Mouse (Mus musculus) right cerebral cortex, adult 2 months (tissue): ENCODE data around the gene Rab37.

Experiments used
- DNase-seq, 2 experiments: peaks; one replicate each; pipeline ENCODE4 v3.0.0; 2021 to 2022; ENCODE audit warnings: low spot score in 2 of 2

Gene Rab37

DNA sequence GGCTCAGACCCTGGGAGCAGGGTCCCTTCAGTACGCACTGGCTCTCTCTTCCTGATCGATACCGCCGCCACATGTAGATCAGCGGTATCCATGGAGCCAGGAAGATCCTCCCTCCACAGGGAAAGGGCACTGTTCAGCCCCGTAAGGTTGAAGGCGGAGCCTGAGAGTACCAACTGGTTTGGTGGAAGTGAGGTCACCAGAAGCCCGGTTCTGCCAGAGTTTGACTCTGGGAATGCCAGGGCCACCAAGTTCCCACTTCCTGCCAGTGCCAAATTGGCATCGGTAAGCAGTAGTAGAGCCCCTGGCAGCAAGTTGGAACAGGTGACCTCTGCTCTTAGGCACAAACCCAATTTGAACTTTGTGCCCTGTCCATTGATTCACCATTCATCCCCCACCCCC lies 73.7 kb downstream of the Rab37 start:
- peak in 1 of 2 experiments; percentile 35 for DNase-seq

DNA sequence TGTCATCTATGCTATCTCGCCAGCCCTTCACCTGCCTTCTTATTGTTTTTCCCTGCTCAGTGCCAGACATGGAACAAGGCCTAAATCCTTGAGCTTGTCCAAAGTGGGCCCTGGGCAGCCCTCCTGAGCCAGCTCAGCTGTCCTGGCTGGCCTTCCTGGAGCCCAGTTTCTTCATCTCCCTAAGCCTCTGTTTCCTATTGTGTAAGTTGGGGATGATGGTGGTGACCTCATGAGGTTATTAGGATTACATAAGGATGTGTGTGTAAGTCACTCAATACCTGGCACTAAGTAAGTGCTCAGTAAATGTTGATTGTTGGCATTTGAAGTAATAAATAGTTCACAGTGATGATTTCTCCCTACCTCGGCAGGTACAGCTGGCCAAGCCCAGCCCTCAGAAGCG lies 75.5 kb downstream of the Rab37 start:
- no peak for DNase-seq

DNA sequence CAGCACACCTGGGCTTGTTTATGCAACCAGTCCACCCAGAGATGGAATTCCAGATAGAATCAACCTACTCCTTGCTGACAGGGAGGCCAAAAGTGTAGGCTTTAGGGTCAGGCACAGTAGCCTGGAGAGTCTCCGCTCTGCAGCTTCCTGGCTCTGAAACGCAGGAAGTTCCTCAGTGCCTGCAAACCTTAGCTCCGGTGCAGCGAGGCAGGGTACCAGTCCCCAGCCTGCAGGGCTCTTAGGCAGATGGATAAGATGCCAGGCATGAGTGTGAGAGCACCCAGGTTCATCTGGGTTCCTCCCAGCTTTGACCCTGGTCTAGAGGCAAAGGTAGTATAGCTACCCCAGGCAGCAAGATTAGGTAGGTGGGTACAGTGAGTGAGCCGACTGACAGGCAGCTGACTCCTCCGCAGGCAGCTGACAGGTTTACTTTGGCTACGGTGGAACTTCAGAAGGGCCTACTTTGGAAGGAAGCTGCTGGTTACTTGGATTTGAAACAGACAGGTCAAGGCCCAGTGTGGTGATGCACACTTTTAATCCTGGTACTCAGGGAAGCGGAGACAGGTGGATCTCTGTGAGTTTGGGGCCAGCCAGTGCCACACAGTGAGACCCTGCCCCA lies 76.5 kb downstream of the Rab37 start:
- no peak for DNase-seq

DNA sequence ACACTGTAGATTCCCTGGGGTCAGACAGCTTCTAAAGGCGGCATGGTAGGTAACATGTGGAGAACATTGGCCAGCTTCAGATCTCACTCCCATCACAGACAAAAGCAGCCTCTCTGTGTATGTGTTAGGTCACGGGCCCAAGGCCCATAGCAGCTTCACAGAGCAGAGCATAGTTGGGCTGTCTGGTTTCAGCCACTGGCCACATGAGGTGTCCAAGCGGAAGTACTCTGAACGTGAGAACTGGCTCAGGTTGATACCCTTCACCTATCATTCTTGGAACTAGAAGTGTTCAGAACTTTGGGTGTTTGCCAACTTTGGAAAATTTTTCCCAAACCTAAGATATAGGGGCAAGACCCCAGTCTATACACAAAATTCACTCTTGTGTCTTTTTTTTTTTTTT lies 78.2 kb downstream of the Rab37 start:
- DNase-seq = no peak

DNA sequence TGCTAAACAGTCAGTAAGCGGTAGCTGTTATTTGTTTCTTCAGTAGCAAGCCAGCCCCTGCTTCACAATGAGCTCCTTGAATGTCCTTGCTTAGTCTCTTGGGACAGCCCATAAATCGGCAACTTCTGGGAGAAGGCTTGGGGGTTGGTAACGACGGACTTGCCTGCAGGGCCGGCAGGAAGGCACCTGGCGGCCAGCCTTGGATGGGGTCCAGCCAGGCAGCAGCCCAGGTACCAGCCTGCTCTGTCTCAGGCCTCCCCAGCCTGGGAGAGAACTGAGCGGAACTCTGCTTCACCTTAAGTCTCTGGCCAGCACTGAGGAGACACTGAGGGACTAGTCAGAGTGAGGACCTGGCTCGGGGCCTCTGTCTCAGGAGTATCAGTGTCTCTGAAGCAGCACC lies 79.9 kb downstream of the Rab37 start:
- DNase-seq = no peak

DNA sequence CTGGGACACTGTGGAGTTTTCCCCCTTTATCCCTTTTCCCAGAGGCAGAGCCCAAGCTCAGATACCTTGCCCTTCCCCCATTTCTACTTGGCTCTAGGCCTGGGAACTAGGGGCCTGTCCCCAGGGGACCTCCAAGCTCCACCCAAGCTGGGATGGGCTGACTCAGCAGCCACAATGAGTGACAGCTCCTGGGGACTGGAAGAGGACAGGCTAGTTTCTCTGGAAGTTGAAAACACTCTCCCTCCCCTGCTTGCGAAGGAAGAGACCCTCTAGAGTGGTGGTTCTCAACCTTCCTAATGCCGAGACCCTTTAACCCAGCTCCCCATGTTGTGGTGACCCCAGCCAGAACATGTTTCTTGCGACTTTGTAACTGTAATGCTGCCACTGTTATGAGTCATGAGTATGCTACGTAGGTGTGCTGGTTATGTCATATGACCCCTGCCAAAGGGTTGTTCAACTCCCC lies 81.6 kb downstream of the Rab37 start:
- DNase-seq = peak in 1 of 2 experiments; percentile 23

DNA sequence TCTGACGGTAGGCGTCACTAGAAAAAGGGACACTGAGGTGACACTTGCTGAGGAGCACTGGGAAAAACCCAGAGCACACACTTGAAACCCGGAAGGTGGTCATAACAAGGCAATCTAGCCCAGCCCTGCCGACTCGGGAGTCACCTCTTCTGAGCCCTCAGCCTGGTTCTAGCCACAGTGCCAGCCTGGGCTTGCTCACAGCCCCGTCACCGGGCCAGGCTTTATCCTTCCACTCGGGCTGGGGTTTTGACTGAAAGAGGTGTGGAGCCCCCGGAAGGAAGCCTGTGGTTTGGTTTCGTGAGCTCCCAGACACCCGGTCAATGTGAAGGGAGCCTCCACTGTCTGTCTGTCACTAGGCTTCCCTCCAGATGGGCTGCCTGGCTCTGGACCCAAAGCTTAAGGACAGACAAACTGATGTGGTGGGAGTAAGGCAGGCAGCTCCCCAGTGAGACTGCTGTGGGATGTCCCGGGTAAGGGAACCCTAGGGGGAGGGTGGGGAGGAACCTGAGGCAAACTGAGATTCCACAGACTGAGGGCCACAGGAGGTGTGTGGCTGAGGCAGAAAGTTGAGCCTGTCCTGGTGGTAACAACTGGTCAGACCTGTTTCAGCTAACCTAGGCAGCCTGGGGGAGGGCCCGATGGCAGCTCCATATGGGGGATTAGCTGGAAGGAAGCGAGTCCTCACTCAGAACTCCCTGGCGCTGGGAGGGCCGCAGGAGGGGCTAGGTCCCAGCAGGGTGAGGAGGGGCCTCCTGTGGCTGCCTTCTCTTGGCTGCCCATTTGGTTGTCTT lies 82.5 kb downstream of the Rab37 start:
- DNase-seq = no peak

DNA sequence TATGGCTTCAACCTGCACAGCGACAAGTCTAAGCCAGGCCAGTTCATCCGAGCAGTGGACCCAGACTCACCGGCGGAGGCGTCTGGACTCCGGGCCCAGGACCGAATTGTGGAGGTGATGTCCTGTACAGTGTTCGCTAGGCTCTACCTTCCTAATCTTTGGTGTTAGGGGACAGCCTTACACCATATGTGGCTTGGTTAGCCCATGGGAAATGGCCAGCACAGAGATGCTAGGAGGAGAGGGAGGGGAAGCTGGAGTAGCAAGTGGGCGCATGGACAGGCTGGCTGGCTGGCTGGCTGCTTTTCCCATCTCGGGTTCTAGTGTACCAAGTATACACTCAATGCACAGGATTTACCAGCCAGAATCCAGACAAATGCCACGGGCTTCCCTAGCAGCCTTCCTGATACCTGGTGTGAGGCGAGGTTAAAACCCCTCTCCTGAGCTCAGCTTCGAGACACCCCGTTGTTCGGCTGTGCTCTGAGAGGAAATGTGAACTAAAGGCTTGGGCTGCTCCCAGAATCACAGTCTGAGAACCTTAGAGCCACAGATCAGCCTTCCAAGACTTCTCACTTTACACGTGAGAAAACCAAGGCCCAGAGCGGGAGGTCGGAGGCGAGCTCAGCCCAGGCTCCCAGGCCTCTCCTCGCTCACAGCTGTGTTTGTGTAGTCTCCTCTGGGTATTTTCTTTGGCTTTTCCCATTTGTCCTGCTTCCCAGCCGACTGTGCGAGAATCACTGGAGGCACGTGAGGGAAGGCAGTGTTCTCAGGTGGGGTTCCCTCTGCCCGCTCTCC lies 85.4 kb downstream of the Rab37 start:
- DNase-seq = no peak

DNA sequence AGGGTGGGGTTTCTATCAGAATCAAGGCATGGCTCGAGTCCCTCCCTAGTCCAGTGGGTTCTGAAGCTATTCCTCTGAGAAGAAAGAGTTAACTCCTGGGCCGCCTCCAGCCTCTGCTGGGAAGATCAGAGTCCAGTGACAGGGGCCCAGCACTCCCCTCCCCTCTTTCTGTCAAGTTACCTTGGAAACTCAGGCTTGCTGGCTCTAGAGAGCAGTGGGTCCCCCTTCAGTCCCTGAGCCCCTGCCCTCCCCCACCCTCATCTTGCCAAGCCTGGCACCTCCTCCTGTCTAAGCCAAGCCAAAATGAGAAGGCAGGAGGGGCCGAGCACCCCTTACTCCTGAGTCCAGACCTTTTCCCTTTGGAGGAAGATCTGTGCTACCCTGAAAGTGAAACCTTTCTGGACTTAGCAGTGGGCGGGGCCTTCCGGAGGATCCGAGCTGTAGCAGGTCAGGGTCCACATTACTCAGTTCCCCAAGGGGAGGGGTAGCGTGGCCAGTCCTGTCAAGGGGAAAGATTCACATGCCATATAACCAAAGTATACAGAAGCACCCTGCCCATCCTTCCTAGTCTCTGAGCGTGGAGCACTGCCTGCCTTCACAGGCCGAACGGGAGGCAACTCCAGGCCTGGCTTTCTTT lies 86.4 kb downstream of the Rab37 start:
- no peak for DNase-seq

DNA sequence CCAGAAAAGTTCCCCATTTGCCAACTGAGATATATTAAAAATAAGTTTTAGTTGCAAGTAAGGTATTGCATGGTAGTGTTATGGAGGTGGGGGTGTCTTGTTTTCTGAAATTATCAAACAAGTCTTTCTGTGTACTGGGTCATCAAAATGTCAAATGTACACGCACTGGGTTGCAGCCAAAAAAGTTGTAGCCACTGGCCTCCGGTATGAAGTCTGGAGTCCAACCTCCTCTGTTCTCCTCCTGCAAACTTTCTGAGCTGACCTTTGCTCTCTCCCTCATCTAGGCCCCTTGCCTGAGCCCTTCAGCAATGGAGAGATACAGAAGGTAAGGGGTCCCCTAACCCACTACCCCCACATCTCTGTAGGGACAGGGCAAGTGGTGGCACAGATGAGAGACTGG lies 87.5 kb downstream of the Rab37 start:
- no peak for DNase-seq

DNA sequence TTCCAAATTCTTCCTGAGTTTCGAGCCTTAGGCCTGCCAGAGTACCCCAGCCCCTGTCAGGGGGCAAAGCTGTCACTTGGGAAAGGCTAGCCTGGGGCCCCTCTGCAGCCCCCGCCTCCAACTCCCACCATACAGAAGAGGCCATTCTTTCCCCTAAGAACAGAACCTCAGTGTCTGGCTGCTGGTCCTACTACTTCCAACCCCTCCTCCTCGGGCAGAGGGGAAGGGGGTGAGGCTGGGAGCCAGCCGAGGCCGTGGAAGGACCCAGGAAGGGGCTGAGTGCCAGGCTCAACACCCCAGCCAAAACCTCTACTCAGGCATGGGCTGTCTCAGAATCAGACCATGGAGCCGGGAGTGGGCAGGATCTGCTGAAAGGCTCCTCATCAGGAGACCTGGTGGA lies 88.0 kb downstream of the Rab37 start:
- peak in 1 of 2 experiments; percentile 25 for DNase-seq

DNA sequence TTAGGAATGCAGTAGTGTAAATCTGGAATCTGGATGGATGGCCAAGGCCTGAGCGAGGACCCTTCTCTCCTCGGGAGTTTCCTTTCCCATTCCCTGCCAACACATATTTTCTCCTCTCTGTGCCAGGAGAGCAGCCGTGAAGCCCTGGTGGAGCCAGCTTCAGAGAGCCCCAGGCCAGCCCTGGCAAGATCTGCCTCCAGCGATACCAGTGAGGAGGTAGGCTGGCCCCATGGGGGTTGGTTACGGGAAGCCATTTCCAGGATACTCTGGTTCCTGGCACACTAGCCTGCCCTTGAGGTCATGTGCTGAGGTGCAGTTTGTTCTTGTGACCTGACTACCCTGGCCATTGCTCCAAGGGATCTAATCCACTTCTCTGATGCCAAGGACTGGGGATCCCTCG lies 88.7 kb downstream of the Rab37 start:
- no peak for DNase-seq

DNA sequence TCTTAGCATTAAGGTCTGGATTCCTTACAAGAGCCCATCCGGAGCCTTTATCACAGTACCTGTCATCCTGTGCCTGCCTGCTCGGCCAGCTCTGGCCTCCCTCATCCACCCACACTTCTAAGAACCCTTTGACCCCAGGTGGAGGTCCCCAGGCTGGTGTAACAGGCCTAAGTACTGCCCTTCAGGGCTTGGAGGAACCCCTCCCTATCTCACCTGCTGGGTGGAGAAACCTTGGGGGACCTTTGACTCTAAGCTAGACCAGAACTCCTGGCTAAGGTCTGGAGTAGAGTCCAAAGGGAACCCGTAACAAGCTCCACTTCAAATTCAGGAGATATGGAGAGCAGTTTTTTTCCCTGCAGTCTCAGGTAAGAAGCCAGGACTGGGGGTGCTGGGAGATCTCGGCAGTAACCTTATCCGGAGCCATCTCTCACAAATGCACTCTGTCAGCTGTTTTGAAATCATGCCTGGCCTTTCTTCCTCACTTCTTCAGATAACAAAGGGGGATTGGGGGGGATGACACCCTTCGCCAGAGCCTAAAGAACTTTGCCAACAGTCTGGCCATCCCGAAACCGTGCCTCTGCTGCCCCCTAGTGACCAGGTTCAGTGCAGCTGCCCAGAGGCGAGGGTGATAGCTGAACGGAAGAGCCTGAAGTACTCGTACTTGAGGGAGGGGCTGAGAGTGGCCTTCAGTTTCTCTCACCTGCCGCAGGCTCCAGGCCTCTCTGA lies 90.8 kb downstream of the Rab37 start:
- DNase-seq = peak; percentile 67 to 79

DNA sequence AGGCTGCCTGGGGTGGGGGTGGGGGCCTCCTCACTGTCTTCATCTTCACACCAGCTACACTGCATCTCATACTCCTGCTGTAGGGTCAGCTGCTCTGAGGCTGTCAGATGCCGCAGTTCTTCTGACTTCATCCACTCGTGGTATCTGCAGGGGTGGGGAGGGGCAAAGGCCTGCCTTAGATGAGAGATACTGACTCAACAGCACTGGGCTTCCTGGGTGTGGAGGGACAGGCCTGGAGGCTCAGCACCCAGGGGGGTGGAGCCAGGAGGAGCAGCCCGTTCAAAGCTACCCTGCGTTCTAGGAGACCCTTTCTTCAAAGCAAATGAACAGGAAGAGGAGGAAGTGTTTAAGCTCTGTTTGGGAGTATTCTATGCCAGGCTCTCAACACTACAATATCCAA lies 93.7 kb downstream of the Rab37 start:
- no peak for DNase-seq

DNA sequence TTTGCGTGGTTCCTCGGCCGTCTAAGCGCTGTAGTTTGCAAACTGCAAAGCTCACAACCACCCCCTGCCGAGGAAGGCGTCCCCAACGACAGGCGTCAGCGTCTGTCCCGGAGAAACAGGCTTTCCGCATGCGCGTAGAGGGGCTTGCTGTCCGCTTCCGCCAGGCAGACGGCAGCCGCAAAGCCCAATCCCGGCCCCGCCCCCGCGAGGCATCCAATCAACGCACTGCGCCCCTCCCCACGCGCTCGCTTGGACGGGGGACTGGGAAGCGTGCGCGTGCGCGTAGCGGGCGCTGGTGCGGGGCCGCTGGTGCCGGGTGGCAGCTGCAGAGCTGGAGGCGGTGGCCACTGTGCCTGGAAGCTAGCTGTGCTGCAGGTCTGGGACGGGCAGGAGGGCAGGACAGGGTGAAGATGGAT lies 96.0 kb downstream of the Rab37 start, which contains the start of gene Tmem104:
Gene Tmem104 (plus strand): TSS at position 264 of the 416 bp plus-strand sequence.
- peak; percentile 99 to 100 for DNase-seq

DNA sequence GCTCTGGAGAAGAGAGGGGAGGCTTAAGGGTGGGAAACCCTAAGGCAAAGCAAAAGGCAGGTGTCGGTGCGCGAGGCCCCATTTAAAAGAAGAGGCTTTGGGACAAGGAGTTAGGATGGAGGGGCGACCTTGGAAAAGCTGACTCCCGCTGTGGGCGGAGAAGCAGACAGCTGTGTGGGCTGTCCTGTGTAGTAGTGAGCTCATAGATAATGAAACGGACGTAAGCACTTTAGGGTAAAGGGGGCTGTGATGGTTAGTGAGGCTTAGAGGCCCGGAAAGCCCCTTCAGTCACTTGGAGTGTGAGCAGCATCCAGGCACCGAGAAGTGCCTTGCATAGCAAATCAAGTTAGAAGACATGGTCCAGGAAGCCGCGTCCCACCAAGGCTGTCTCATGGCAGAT lies 96.5 kb downstream of the Rab37 start, which contains the start of gene Nat9:
Gene Nat9 (minus strand): TSS at position 167 of the 400 bp plus-strand sequence.
- no peak for DNase-seq

DNA sequence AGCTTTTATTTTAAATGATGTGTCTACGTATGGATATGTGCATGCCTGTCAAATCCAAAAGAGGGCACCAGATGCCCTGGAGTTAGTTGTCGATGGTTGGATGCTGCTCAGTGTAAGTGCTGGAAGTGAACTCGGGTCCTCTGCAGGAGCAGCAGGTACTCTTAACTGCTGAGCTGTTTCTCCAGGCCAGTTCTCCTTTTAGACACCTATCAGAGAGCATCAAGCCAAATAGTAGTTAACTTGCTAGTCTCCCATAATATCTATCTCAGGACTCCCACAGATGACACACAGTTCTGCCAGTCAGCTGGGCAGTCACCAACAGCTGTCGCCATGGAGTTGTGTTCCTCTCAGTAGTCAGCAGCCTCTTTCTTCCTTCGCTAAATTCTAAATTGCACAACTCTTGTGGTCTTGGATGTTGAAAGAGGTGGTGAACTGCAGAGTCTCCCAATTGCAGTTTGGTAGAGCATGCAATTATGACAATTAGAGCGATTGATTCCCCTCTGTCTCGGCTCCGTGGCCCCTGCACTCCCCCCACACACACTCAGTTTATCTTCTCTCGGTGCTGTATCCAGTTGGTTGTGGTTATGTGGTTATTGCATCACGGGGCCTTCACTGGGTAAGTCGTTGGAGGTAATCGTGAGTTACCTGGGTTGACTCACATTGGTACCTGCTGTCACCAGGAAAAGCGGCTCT lies 97.5 kb downstream of the Rab37 start:
- DNase-seq = no peak

DNA sequence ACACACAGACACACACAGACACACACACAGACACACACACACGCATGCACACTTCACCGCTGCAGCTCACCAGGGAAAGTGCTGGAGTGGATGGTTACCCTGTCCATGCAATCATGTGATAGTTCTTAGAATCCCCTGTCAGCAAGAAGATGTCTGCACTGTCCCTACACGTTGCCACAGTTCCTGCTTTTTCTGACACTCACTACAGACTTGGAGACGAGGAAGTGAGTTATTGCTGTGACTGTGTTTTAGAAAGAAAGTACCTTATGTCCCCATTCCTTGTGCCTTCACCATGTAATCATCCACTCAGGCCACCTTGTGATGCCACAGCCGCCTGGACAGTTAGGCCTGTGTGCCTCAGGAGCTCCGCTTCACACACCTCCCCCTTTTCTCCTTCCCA lies 98.1 kb downstream of the Rab37 start:
- DNase-seq = no peak

DNA sequence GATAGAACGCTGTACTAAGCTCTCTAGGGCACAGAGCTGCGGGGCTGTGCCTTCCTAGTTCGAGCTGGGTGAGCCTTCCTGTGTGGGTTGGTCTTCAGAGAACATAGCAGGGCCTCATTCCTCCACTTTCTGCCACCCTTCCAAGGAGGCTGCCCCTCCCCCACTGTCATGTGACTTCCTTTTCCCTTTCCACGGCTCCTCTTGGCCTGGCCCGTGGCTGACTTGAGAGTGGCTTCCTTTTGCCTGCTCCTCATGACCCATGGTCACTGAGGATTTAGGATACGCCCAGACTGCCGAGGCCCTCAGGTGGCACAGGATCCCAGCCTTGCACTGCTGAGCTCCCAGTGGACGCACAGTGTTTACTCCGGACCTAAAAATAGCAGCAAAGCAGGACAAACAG lies 100.9 kb downstream of the Rab37 start:
- DNase-seq = no peak

DNA sequence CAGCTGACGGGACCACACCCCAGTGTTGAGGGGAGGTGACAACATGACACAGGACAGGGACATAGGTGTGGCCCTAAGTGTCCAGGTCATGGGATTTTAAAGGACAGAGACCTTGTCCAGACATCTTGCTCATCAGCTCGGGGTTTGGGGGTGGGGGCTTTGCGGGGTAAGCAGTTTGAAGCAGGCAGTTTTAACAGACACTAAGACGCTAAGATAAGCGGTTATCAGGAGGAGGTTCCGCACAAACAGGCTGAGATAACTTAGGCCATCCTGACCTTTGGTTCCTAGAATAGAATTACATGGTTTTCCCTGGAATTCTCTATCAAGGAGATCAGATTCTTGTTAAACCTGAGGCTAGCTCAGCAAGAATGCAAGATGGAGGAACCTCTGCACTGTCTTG lies 103.5 kb downstream of the Rab37 start:
- no peak for DNase-seq

DNA sequence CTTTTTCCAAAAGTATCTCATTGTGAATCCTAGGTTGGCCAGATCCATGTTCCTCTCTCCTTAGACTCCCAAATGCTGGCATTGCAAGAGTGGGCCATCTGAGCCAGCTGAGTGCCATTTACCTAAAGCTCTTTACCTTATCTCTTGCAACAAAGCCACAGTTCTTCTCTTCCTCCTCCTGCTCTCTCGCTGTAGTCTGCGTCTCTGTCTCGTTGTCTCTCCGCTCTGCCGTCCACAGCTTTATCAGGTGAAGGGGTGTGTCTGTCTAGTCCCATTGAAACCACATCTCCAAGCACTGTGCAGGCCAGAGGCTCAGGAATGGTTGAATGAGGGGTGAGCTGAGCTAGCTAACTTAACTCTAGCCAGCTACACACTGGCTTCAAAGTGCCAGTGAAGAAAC lies 104.7 kb downstream of the Rab37 start:
- no peak for DNase-seq
